Mouse (Mus musculus) megakaryocyte progenitor cell, adult 5-6 weeks (primary cell): ENCODE data around the gene Sdsl. TPM values are rescaled to one million over a fixed set of nuclear protein-coding genes. Genes with fewer than 3 reads are reported as not detected.
"Not testable (repeated sequence)": the region's sequence is repeated elsewhere in the genome, so short reads cannot be mapped to it uniquely, and the experiment has no call there.

Source experiments
- ATAC-seq: replicated peaks from 2 replicates; pipeline ENCODE4 v1.8.0; 2016; ENCODE audit warnings: mild to moderate bottlenecking, moderate TSS enrichment, inconsistent platforms; ENCODE audit not compliant: poor library complexity
- total RNA-seq, 2 experiments: library from RNA; stranded (forward) in 1 of 2; stranded (reverse) in 1 of 2; fragments of 157-497, 149-512 nt in 1 of 2; fragments of 200-1000 nt in 1 of 2; gene quantifications; 2 replicates each; pipeline versions ENCODE4 v1.2.3 to v1.2.4; 2015 to 2017

Gene Sdsl
- total RNA-seq (2015) (1.6 and 7.1 TPM in 2 replicates), total RNA-seq (2017) (3.2 and 9.0 TPM in 2 replicates)

DNA sequence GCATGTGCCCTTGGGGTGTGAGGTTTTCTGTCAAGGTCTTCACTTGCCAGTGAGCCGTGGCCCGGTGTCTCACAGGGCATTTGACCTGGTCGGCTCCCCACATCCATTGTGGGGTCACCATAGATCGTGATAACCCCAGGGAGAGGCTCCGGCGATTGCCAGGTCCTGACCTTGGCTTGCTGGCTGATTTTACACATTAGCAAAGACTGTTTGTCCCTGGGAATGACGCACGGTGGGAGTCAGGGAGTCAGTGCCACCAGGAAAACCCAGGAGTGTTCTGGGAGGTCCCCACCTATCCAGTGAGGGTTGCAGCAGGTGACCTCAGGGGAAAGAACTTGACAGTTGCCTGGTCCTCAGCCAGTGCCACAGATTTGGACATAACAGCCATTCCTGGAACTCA lies at the start of gene Sdsl:
Sdsl (minus strand) TSS at position 41 of the 400 bp plus-strand sequence.
- no peak for ATAC-seq

- peak; percentile 18 for ATAC-seq
These were observed 44.9 kb upstream of the Sdsl start for GRCm38 (mm10) chr5:120517552-120517951.

DNA sequence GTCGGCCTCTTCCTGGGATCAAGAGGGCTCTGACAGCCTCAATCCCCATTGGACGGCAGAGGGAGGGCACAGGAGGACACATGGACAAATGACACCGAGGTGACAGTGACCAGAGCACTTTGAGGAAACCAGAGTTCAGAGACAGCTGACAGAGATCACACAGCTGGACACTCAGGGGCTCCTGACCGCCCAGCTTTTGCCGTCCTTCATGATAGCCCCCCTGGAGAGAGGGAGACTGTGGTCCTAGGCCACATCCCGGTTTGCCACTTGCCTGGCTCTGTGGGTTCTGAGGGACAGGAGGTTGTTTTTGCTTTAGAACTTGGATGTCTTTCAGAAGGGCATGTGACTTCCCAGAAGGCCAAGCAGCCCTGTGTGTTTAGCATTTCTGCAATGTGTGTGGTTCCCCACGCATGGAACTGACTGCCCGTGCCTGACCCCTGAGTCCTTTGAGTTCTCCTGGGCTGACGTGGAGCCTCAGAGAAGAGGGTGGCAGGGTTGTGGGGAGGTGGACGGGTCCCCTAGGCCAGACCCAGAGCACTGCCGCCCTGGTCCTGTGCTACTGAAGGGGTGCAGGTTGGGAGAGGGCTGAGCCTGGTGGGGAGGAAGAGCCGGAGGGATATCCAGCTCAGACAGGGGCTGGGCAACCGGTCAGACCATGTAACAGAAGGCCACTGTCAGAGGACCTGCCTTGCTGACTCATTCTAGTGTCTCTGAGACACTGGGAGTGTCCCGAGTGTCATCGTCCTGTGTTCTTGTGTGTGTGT lies 43.8 kb upstream of the Sdsl start:
- no peak for ATAC-seq

DNA sequence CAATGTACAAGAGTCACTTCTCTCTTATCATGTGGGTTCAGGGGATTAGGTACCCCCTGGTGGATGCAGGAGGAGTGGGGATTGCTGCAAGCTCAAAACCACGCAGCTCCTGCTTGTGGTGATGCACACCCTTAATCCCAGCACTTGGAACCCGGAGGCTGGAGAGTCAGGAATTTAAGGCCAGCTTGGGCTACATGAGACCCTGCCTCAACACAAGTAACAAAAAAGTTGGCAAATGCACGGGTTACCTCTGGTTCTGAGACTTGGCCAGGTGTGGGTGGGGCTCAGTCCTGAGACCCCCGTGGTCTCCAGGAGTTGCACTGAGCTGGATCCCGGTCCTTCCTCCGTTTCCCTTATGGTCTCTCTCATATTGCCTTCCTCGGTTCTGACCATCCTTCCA lies 42.8 kb upstream of the Sdsl start:
- ATAC-seq = no peak

GRCm38 (mm10) chr5:120514754-120515153 lies 42.1 kb upstream of the Sdsl start:
- no peak for ATAC-seq

DNA sequence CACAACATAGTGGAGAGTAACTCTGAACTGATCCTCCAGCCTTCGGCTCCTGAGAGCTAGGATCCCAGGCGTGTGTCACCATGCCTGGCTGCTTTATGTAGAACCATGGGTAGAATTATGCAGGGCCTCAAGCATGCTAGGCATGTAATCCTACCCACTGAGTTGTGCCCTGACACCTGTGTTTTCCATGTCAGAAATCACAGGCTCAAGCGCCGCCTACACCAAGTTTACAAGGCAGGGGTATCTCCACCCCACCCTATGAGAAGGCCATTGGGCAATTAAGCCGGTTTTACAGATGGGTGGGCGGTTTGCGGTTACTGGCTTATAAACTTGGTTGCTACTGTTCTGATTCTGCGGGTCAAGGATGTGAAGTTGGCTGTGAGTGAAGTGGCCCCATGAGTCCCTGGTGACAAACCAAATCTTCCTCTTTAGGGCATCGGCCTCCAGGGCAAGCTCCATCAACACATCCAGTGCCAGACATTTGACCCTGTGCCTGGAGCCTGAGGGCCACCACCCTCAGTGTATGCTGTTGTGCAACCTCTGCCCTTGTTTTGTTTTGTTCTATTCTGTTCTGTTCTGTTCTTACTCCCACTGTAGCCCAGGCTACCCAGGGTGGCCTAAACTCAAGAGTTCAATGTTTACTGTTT lies 41.5 kb upstream of the Sdsl start:
- no peak for ATAC-seq

DNA sequence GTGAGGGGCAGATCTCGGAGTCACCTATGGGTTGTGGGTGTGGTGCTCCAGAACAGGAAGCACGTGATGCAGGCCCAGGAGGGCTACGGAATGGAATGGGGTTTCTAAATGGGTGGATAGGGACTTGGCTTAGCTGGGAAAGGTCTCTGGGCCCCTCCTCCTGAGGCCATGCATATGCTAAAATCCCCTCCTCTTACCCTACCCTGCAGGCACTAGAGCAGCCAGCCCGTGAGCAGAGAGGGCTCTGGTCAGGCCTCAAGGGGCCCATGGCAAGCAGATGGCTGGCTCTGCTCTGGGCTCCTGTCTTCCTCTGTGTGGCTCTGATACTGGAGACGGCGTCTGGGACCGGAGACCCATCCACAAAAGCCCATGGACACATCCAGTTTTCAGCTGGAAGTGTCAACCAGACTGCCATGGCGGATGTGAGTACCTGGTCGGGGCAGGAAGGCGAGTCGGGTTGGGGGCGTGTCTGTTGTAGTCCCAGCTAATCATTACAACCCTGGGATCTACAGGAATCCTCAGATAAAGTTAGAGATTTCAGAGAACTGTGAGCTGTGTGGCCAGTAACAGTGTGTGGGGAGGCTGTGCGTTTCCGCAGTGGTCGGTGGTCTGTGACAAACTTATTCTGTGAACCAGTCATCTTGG lies 40.4 kb upstream of the Sdsl start:
- ATAC-seq = no peak

DNA sequence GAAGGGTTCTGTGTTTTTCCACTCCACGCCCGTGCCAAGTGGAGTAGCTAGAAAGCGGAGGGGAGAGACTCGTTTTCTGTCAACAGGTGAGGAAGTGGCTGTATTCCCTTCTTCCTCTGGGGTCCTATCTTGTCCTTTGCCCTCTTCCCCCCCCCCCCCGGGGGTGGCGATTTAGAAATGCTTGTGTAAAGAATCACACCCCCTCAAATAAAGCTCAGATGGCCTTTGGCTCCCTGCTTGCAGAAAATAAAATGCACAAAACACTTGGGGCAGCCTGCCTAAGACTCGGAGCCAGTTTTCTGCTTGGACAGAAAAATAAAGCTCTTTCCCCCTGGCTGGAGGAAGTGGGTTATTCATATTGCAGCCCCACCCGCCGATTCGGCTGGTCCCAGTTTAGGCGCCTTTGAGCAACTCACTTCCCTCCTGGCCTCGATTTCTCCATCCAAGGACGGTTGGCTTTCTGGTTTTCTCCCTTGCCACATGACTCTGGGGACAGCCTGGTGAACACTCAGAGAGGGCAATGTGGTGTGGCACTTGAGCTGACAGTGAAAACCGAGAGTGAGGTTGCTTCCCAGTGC lies 39.1 kb upstream of the Sdsl start:
- peak; percentile 41 for ATAC-seq

DNA sequence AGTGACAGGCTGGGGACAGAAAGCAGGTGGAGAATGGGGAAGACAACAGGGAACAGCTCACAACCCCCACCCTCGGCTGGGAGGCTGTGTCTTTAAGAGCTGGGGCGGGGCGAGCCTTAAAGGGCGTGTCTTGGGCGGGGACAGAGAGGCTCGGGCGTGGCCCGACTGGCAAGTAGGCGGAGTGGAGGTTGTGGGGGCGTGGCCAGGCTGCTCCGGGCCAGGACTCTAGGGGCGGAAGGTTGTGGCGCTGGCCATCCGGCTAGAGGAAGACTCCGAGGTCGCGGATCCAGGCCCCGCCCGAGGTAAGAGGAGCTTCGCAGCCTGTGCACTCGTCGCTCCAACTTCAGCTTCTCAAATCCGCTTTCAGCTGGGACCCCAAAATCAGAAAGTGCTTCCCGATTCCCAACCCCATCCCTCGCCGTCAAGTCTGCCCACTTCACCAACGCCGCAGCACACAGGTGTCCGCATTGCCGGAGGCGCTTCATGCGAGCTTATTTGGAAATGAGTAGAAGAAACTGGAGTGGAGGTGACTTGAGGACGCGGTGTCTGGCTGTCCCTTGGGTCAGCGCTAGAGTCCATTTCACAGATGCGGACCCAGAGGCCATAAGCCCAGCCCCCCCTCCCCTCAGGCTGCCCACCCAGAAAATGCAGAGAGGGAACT lies 38.5 kb upstream of the Sdsl start, which contains the start of gene Slc8b1:
Slc8b1 (plus strand) TSS at position 187 of the 661 bp plus-strand sequence.
- ATAC-seq = peak; percentile 95

DNA sequence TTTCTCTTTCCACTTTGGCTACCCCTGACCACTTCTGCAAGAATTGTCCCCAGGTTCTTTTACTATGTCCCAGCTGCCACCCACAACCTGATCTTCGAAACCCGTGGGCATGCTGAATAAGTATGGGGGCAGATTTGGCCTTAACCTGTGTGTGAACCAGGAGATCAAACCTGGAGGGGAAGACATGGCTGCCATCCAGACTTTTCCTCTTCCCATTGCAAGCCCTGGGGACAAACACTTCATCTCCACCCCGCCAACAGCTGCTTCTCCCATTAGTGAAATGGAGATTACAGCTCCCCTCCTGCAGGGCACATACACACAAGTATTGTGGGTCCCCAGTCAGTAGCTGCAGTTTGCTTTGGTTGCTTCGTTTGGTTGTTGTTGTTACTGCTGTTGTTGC lies 34.7 kb upstream of the Sdsl start:
- no peak for ATAC-seq

DNA sequence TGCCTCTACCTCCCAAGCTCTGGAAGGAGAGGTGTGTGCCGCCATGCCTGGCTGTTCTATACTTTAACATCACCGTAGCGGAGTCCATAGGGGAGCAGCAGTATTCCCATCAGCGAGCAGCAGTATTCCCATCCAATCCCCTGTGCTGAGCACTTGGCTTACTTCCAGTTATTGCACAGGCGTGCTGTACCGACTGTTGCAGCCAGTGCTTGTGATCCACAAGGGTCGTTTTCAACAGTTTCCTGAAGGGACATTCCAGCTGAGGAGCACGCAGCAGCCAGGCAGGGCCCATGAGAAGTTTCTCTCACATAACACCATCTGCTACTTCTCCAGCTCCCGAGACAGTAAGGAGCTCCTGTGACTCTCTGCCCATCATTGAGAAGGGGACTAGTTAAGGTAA lies 33.9 kb upstream of the Sdsl start:
- no peak for ATAC-seq

DNA sequence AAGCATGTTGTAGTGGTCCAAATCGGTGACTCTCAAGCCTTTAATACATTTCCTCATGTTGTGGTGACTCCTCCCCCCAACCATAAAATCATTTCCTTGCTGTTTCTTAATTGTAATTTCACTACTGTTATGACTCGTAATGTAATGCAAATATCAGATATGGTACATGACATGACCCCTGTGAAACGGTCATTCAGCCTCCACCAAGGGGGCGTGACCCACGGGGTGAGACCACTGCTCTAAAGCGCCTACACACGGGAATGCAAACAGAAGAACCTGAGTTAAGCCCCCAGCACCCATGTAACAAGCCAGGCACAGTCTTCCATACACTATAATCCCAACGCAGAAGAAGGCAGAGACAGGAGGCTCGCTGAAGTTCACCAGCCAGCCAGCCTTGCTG lies 33.2 kb upstream of the Sdsl start:
- ATAC-seq = no peak

- ATAC-seq = peak; percentile 90
These were observed 32.8 kb upstream of the Sdsl start for GRCm38 (mm10) chr5:120505368-120505767.

DNA sequence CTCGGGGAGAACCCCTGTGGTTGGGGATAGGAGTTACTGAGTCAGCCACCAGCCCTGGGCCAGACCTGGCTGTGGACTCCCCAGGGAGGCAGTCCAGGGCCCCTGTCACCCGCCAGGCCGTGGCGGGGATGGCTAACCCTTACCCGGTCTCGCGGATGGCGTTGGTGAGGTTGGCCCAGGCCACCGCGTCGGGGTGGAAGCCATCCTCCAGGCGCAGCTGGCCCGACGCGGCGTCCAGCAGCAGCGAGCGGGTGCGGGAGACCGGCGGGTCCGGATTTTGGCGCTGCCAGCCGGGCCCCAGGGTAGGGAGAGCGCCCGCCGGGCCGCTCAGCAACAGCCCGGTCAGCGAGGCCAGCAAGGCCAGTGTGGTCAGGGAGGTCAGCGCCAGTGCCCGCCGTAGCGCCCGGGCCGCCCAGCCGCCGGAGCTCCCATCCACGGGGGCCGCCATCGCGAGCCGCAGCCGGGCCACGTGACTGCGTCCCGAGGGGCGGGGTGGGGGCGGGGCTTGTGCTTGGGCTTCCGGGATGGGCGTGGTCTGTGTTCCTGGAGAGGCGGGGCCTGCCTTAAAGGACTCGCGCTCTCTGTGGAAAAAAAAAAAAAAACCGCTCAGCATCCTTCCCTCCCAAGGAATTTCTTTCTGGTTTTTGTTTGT lies 30.7 kb upstream of the Sdsl start, which contains the start of gene Plbd2:
Plbd2 (minus strand) TSS at position 482 of the 652 bp plus-strand sequence.
- peak; percentile 70 for ATAC-seq

DNA sequence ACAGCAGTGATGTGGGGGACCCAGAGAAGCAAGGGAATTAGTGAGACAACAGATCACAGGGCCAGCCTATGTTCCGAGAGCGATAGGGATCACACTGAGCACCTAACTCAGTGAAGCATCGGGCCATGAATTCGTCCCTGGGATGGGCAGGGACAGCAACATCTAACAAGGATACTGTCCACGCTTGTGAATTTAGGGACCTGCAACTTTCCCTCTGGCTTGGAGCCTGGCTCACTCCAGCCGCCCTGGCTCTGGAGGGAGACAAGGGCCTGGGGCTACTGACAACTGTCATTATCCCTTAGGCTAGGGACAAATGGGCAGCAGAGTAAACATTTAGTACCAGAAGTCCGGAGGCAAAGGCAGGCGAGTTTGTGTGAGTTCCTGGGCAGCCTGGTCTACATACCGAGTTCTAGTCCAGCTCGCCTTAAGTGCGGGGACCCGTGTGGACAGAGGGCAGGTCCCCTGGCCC lies 30.1 kb upstream of the Sdsl start:
- ATAC-seq = peak; percentile 7; the same call in 1 of the 2 replicates

DNA sequence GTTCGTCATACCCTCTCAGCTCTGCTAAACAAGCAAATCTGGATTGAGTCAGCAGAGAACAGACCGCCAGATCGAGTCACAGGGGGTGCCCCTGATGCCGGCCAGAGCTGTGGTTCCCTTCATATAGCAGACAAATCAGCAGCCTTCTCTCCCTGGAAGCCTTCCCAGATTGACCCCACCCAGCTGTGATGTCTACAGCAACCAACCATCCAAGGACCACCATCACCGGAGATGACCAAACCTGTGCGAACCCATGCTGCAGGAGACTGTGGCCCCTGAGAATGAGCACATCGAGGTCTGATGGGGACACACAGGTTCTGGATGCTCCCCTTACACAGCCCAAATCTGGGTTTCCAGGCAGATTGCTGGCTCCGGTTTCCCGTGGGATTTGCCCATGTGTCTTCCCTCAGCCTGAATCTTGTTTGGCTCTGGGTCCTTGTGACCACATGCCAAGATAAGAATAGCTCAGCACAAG lies 29.6 kb upstream of the Sdsl start:
- ATAC-seq = no peak

DNA sequence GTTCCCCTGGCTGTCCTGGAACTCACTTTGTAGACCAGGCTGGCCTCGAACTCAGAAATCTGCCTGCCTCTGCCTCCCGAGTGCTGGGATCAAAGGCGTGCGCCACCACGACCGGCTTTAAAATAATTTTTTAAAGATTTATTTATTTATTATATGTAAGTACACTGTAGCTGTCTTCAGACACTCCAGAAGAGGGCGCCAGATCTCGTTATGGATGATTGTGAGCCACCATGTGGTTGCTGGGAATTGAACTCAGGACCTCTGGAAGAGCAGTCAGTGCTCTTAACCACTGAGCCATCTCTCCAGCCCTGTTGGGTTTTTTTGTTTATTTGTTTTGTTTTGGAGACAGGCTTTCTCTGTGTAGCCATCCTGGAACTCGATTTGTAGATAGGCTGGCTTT lies 28.0 kb upstream of the Sdsl start:
- ATAC-seq = not testable (repeated sequence)

DNA sequence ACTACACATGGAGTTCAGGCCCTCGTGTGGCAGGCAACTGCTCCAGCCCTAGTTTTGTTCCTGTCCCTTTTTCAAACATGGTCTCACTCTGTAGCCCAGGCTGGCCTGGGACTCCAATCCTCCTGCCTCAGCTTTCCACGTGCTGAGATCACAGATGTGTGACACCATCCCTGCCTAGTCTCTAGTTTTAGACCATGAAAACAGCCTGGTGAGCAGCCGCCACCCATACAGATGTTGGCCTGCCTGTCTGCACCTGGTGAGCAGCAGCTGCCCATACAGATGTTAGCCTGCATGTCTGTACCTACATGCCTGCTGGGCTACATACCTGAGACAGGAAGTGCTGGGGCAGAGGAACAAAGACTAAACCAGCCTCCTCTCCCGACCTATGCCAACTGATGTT lies 26.6 kb upstream of the Sdsl start:
- no peak for ATAC-seq

DNA sequence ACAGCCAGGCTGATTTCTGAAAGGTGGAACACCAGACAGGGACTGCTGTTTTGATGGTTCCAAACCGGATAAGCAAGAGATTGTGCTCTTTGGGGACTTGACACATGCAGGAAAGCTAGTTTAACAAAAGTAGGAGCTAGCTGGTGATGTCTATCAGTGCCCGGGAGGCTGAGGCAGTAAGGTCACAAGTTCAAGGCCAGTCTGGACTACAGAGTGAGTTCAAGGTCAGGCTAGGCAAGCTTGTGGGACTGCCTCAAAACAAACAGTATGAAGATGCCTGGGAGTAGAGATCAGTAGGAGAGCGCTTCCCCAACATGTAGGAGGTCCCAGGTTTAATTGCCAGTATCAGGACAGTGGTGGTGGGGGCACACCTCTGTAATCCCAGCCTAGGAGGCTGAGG lies 24.5 kb upstream of the Sdsl start:
- ATAC-seq = no peak

GRCm38 (mm10) chr5:120495703-120496226 lies 23.2 kb upstream of the Sdsl start:
- ATAC-seq = no peak
